Mouse (Mus musculus) liver, postnatal 0 days (tissue): ENCODE measurements around the gene Ciz1. TPM values are rescaled to one million over a fixed set of nuclear protein-coding genes. Genes with fewer than 3 reads are reported as not detected.
A peak's percentile ranks its signal among the peaks of the same experiment; 100 is the strongest.

Experiments
- ATAC-seq: fragments of 200-750 bp; cut with Nextera tagmentation; 2 replicates; pipeline ENCODE4 v1.8.0; 2017; ENCODE audit warnings: mild to moderate bottlenecking, moderate library complexity
- DNase-seq: peaks from one replicate; pipeline ENCODE4 v3.0.0-alpha.2; 2016
- H3K27ac ChIP-seq: fragments of 300-500 bp; sonication (generic); 2 replicates; pipeline ENCODE4 v1.5.1; 2014; ENCODE audit warnings: antibody characterized with exemption, moderate library complexity, mild to moderate bottlenecking, low read depth
- H3K27me3 ChIP-seq: fragments of 300-500 bp; sonication (generic); 2 replicates; pipeline ENCODE4 v1.6.1; 2014; ENCODE audit warnings: low read length, control low read depth, mixed read lengths; ENCODE audit not compliant: insufficient read depth
- H3K36me3 ChIP-seq: fragments of 300-500 bp; sonication (generic); replicated peaks from 2 replicates; pipeline ENCODE4 v1.6.1; 2014; ENCODE audit warnings: mild to moderate bottlenecking, control low read depth, low read length, moderate library complexity, mixed read lengths; ENCODE audit not compliant: insufficient read depth
- H3K4me1 ChIP-seq: fragments of 300-500 bp; sonication (generic); 2 replicates; pipeline ENCODE4 v1.6.1; 2014; ENCODE audit warnings: antibody characterized with exemption, mild to moderate bottlenecking, control low read depth; ENCODE audit not compliant: insufficient read depth
- H3K4me2 ChIP-seq: fragments of 300-500 bp; sonication (generic); 2 replicates; pipeline ENCODE4 v1.6.1; 2014; ENCODE audit warnings: low read depth, mild to moderate bottlenecking, low read length, moderate library complexity, mixed read lengths
- H3K4me3 ChIP-seq: fragments of 300-500 bp; sonication (generic); 2 replicates; pipeline ENCODE4 v1.5.1; 2014; ENCODE audit warnings: low read depth, low read length
- H3K9ac ChIP-seq: fragments of 300-500 bp; sonication (generic); replicated peaks from 2 replicates; pipeline ENCODE4 v1.6.1; 2014; ENCODE audit warnings: mild to moderate bottlenecking, moderate library complexity
- H3K9me3 ChIP-seq: fragments of 300-500 bp; sonication (generic); 2 replicates; pipeline ENCODE4 v1.6.1; 2016; ENCODE audit warnings: mild to moderate bottlenecking, control low read depth, low read length, mixed read lengths
- CTCF ChIP-seq: sonication (generic); IDR thresholded peaks from 2 replicates; pipeline ENCODE4 v1.5.1; 2016; ENCODE audit warnings: antibody characterized with exemption, low read depth
- EP300 ChIP-seq: IDR thresholded peaks from 2 replicates; pipeline ENCODE4 v1.6.1; 2016; ENCODE audit warnings: antibody characterized with exemption, low read depth, mild to moderate bottlenecking
- whole genome bisulfite sequencing: fragments of 180-500 bp; shearing (Covaris S2); extraction: QIAGEN DNeasy Blood & Tissue Kit; methylation state at CpG from one replicate; pipeline ENCODE4 v1.1.7; 2014; ENCODE audit not compliant: insufficient replicate concordance; 5-methylcytosine and 5-hydroxymethylcytosine counted together
- polyA plus RNA-seq: library from polyadenylated mRNA; unstranded; fragments of >200 nt; fragmentation: Nextera tagmentation; extraction: Ambion mirVana; gene quantifications from 2 replicates; pipeline ENCODE4 v1.2.1, GENCODE M21; 2015

Gene Ciz1
- polyA plus RNA-seq, 1 experiment from 2014 or later = 9.0 TPM

DNA sequence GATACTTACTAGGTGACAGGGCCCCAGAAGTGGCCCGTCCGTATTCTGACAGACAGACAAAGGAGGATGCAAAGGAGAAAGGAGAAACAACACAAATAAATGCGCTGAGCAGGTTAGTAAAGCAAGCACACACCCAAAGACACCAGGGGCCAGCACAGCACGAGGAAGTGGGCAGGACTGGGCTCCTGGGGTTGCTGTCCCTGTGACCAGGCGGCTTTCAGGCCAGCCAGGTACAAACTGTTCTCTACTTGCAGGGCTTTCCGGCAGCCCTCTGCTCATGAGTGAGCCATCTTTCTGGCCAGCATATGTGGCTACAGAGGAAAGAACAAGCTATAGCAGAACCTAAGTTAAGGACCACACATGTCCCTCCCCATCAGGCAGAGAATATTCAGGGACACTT is 68.5 kb downstream of the Ciz1 start:
- 71% methylated on average over 6 of the region's 6 CpGs for WGBS
- Histone ChIP-seq H3K9ac (peak overlapping the region; percentile 38), H3K4me1 (peaks cover 25% of the 10 kb centered on the region), H3K4me3 (peak overlapping the region; percentile 59; the same call in 1 of the 2 replicates), H3K9me3 (no peaks in the 10 kb centered on the region), H3K27me3 (no peaks in the 10 kb centered on the region), H3K27ac (peak overlapping the region; percentile 88), H3K4me2 (peak overlapping the region; percentile 67), H3K36me3 (peaks cover 56% of the 10 kb centered on the region)
- ATAC-seq = no peak
- TF ChIP-seq EP300 (no peak), CTCF (no peak)
- peak; percentile 20 for DNase-seq

DNA sequence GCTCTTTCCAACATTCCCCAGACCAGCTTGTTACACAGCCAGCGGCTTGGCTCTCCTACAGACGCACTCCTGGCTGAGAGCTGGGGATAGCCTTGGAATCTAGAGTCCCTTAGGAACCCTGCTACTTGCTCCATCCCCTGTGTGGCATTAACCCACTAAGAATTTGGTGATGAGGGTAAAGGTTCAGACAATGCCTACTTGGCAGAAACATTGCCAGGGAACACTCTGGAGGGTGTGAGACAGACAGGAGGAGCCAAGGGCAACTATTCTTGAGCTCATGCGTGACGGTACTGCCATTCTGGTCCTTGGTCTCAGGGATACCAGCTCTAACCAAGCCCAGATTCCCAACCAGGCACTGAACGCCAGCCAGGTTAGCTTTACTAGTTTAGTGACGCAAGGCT is 69.7 kb downstream of the Ciz1 start:
- peaks cover 44% of the 10 kb centered on the region for H3K36me3 ChIP-seq
- no peaks in the 10 kb centered on the region for H3K9me3 ChIP-seq
- ATAC-seq (no peak), DNase-seq (no peak)
- peak overlapping the region; percentile 59 for H3K4me3 ChIP-seq
- no peaks in the 10 kb centered on the region for H3K27me3 ChIP-seq
- H3K4me1 ChIP-seq = peaks cover 36% of the 10 kb centered on the region
- TF ChIP-seq CTCF = no peak
- no peak for TF ChIP-seq EP300
- H3K4me2 ChIP-seq = peak overlapping the region; percentile 67
- WGBS = 87% methylated on average over 6 of the region's 6 CpGs
- H3K27ac ChIP-seq = peak overlapping the region; percentile 88
- peak overlapping the region; percentile 81 for H3K9ac ChIP-seq

DNA sequence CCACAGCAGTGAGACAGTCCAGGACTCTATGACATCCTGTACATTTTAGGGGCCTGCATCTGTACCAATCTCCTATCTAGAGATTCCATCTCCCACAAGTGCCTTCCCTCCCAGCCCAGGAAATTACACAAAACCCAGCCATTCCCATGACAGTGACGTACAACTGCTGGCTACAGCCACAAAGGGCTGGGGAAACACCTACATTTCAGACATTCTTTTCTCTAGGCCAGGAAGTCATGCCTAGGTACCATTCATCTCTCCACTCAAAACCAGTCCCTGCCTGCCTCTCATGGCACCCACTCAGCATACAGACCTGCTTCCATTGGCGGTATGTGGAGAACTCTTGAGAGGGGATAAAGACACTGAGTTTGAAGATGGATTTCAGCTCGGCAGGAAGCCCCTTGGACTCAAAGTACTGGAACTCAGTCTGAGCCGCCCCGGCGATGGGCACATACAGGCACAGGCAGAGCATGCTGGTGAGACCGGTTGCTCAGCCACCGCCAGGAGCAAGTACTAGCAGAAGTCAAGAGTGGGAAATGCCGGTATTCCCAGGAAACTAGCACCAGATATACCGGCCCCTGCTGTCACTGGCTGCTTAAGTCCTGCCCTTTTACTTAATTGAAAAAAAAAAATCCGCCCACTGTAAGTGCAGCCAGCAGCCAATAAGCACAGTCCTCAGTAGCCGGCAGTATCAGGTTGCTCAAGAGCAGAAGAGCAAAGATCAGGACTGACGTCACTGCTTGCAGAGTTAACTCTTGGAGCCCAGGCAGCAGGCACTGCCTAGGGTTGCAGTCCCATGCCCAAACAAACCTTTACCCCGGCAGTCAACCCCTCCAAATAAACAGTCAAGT is 71.6 kb downstream of the Ciz1 start:
- peak; percentile 69 for DNase-seq
- Histone ChIP-seq H3K4me2 (peak overlapping the region; percentile 67), H3K27ac (peak overlapping the region; percentile 88), H3K36me3 (peaks cover 27% of the 10 kb centered on the region), H3K4me1 (peaks cover 55% of the 10 kb centered on the region), H3K27me3 (no peaks in the 10 kb centered on the region), H3K9ac (peak overlapping the region; percentile 81), H3K4me3 (peak overlapping the region; percentile 59), H3K9me3 (no peaks in the 10 kb centered on the region)
- 15% methylated on average over 14 of the region's 14 CpGs for WGBS
- ATAC-seq = peak; percentile 87
- TF ChIP-seq CTCF (peak; percentile 15; the same call in 1 of the 2 replicates), EP300 (peak; percentile 87)

DNA sequence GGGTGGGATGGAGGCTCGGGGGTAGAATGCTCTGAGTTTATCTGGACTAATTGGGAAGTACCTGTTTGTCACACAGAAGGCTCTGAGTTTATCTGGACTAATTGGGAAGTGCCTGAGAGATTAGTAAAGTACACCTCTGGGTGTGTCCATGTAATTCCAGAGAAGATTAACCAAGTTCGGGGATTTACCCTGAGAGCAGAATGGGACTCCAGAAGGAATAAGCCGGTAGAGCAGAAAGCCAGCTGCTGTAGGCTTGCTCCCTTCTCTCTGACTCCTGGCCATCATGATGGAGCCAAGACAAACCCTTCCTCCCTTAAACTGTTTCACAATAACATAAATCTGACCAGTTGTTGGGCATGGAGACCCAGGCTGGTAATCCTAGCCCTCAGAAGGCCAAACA is 72.7 kb downstream of the Ciz1 start:
- WGBS = 44% methylated on average over 3 of the region's 3 CpGs
- no peak overlapping the region; the same call in 1 of the 2 replicates for H3K9ac ChIP-seq
- H3K4me3 ChIP-seq = no peak overlapping the region
- TF ChIP-seq CTCF (no peak), EP300 (no peak)
- peaks cover 17% of the 10 kb centered on the region for H3K36me3 ChIP-seq
- H3K4me1 ChIP-seq = peaks cover 63% of the 10 kb centered on the region
- H3K9me3 ChIP-seq = no peaks in the 10 kb centered on the region
- ATAC-seq (no peak), DNase-seq (no peak)
- H3K4me2 ChIP-seq = no peak overlapping the region
- no peaks in the 10 kb centered on the region for H3K27me3 ChIP-seq
- peak overlapping the region; percentile 91 for H3K27ac ChIP-seq

DNA sequence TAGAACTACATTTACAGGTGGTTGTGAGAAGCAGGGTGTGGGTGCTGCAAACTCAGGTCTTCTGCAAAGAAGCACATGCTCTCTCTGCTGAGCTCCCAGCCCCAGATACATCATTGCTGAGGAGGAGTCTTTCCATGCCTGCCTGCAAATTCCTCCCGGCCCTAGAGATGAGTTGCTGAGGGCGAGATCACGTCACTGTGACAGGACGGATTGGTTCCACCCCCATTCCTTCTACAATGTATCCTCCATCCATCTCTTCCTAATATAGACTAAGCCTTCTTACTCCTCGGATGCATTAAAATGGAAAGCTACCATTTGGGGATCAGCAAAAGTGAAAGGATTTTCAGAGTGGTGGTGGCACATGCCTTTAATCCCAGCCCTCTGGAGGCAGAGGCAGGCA is 73.4 kb downstream of the Ciz1 start:
- Histone ChIP-seq H3K9me3 (no peaks in the 10 kb centered on the region), H3K9ac (no peak overlapping the region), H3K27ac (peak overlapping the region; percentile 91; the same call in 1 of the 2 replicates), H3K27me3 (no peaks in the 10 kb centered on the region), H3K4me3 (no peak overlapping the region), H3K36me3 (peaks cover 10% of the 10 kb centered on the region), H3K4me1 (peaks cover 61% of the 10 kb centered on the region), H3K4me2 (no peak overlapping the region)
- ATAC-seq (no peak), DNase-seq (no peak)
- TF ChIP-seq CTCF (no peak), EP300 (no peak)
- WGBS = 82% methylated on average over 5 of the region's 5 CpGs

DNA sequence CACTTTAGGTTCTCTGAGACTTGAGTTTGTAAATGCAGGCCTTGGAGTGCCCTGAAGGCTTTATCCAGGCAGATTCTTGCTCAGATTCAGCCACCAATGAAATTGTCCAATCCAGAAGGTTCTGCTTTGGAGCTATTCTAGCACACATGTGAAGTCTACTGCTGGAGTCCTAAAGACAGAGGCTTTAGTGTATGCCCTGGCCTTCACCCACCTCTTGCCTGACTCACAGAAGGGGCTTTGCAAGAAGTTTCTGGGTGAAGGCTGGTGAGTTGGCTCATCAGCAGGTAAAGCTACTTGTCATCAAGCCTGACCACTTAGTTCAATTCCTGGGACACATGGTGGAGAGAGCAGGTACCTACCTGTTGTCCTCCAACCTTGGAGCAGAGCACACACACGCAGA is 74.0 kb downstream of the Ciz1 start:
- WGBS = 83% methylated on average over 1 of the region's 1 CpGs
- H3K4me3 ChIP-seq = no peak overlapping the region
- no peak for ATAC-seq
- H3K36me3 ChIP-seq = peaks cover 6% of the 10 kb centered on the region
- H3K9ac ChIP-seq = no peak overlapping the region
- H3K4me2 ChIP-seq = no peak overlapping the region
- H3K27me3 ChIP-seq = no peaks in the 10 kb centered on the region
- H3K4me1 ChIP-seq = peaks cover 63% of the 10 kb centered on the region
- H3K9me3 ChIP-seq = no peaks in the 10 kb centered on the region
- no peak for DNase-seq
- peak overlapping the region; percentile 17; the same call in 1 of the 2 replicates for H3K27ac ChIP-seq
- TF ChIP-seq EP300 = no peak
- no peak for TF ChIP-seq CTCF
